Mouse (Mus musculus): ENCODE data around the gene Mrps18b. TPM values are rescaled to one million over a fixed set of nuclear protein-coding genes. Genes with fewer than 3 reads are reported as not detected.
A peak's percentile ranks its signal among the peaks of the same experiment; 100 is the strongest.

Gene Mrps18b
- polyA plus RNA-seq, 3 experiments from 2014 or later, result 35.8 to 82.5 (median 75.5) TPM

DNA sequence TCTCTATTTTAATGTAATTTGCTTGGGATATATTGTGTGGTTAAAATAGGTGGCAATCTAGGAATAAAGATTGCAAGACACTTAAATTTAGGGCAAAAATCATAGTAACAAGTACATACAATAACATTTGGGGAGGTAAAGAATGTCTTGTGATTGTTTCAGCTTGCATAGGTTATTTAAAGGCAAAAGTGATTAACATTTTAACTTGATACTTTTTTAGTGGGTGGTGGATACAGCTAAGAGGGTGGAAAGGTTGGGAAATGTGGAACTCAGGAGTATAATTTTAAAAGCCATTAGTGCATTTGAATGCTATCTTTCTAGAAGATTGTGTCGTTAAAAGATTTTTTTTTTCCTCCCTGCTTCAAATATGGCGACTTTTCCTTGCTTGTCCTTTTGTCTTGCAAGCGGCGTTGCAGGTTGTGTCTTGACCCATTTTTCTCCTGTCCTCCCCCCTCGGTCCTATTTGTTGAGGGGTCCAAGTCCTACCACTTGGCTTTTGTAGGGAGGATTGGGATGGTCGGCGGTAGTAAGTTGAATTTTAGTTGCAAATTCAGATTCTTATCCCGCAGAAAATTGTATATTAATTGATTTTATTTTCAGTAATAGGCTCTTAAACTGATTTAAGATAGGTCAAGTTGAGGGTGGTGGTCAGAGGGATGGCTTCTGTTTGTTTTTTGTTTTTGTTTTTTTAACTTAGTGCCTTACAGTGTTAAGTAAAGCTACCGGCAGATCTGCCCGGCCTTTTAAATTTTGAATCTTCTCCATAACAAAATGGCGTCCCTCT lies 2.3 kb upstream of the Mrps18b start:
- ATAC-seq, result no peak

DNA sequence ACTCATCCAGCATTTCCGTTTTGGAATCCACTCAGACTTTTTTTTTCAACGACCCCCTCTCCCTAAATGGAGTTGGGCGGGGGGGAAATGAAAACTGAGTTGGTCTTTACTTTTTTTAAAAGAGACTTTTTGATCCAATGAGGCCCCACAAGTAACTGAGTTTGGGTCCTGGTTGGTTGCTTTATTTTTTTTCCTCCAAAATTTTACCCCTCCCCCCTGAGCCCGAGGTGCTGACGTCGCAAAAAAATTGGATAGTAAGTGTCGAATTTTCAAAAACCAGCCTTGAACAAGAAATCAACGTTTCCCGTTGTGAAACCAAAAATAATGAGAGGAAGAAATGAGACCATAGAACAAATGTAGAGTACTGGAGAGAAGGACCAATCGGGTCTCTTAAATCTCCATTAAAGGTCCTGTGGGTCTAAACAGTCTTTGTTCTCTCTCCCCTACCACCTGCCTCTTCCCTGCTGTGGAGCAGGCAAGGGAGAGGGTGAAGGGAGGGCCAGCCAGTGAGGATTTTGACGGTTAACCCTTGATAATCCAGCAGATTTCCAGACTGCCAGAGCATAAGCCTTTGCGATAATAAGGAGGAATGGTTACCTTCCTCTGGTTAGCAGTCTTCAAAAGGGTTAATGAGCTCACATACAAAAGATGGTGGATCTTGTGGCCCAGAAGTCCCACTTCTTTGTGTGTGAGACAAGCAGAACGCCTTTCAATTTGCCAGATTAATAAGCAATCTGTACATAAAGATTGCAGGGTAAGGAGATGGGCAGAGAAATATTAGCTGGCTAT lies 1.5 kb upstream of the Mrps18b start:
- ATAC-seq, result no peak

DNA sequence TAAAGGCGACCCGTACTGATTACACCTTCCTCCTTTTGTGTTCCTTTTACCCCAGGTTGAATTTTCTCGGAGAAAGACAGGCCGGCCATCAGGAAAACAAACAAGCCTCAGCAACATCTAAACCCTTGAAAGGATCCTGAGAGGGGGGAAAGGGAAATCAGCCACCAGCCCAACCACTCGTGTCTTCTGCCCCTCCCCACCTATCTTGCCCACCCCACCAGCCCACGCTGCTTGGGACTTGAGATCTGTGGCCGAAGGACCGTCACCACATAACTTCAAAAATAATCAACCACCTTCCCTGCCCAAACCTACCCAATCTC lies 914 bp upstream of the Mrps18b start:
- no peak for ATAC-seq

DNA sequence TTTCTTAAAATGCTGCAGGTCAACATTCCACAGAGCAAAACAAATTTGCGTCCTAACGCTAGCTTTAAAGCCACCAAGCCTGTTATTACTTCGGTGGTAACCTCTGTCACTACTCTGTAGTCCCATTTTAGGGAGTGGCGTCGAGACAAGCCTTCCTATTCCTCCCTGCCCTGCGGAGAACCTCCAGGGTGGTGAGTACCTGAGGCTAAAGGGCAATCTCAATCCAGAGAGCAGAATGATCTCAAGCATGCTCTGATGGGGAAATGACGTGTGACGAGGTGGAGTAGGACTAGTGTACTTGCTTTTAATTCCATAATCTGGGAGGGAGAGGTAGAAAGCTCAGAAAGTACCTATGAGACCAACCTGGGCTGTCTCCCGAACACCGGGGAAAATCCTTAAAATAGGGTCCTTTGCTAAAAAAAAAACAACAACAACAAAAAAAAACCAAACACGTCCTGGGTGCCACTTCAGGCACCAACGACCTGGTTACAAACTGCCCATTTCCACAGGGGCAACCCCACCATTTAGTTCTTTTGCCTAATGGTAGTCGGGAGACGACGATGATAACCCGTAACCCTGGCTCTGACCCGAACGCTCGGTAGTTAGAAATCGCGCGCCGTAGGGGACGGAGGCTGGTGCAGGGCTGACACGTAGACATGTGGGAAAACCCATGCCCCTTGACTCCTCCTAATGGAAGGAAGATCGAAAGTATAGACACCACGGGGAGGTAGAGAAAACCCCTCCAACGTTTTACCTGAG lies 472 bp downstream of the Mrps18b start:
- ATAC-seq, result peak; percentile 0

DNA sequence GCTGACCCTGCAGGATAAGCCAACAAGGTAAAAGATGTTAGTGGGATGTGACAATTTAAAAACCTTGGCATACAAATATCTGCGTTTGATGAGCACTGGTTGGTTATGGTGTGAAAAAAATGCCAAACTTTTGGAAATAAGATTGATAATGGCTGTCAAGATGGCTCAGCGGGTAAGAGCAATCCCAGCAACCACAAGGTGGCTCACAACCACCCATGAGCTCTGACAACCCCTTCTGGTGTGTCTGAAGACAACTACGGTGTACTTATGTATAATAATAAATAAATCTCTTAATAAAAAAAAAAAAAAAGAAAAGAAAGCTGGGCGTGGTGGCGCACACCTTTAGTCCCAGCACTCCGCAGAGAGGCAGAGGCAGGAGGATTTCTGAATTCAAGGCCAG lies 1.2 kb downstream of the Mrps18b start:
- ATAC-seq, result no peak

- peak; percentile 95 for ATAC-seq
These were observed 6.2 kb downstream of the Mrps18b start, which contains the start of gene Atat1 for GRCm38 (mm10) chr17:35909919-35910369. Atat1 (minus strand) TSS chr17:35910075.

DNA sequence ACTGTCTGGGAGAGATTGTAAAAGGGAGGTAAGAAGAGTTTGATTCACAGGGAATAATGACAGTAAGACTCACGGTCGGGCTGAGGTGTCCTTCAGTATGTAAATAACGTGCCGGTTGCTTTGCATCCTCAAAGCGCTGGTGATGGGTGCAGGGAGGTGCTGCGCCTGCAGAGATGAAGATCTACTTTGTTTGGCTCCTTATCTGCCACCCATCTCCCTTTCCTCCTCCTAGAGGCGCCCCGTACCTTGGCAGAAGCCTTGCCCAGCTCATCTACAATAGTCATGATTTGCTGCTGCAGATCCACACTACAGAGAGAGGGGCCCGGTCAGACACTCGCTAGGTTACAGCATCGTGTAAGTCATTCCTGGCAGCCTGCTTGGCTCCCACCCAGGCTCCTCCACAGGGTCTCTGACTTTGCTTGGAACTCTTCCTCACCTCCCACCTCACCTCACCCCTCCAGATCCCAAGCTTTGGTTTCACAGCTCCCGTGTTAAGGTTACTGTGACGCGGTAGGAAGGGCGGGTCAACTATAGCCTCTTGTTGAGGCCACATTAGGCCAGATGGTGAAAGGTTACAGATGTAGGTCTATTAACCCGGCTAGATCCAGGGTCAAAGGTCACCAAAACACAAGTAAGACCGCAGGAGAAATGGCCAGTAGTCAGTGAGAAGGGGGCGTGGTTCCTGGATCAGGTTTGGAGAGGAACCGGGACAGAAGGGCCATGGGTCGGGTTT lies 6.8 kb downstream of the Mrps18b start:
- ATAC-seq, result peak; percentile 19

DNA sequence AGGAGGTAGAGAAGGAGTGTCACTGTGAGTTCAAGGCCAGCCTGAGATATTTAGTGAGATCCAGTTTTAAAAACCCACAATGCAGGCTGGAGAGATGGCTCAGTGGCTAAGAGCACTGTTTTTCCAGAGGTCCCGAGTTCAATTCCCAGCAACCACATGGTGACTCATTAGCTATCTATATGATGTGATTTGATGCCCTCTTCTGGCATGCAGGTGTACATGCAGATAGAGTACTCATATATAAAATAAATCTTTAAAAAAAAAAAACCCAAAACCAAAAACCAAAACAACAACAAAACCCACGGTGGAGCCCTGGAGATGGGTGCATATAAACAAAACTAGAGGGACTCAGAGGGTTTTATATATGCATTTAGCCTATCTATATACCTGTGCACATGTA lies 8.6 kb downstream of the Mrps18b start:
- ATAC-seq, result no peak

DNA sequence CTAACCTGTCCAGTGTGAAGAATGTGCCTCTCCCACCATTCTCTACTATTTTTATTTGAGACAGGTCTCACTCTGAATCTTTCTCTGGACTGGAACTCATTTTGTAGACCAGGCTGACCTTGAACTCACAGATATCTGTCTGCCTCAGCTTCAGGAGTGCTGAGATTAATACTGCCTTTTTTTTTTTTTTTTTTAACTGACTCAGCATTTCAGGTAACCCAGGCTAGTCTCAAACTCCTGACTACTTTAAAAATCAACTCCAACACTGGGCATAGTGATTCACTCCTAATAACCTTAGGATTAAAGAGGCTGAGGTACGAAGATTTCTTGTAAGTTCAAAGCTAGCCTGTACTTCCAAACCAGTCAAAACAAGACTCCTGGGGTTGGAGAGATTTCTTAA lies 10.6 kb downstream of the Mrps18b start:
- no peak for ATAC-seq

- no peak for ATAC-seq
These were observed 12.2 kb downstream of the Mrps18b start for GRCm38 (mm10) chr17:35903992-35904355.

DNA sequence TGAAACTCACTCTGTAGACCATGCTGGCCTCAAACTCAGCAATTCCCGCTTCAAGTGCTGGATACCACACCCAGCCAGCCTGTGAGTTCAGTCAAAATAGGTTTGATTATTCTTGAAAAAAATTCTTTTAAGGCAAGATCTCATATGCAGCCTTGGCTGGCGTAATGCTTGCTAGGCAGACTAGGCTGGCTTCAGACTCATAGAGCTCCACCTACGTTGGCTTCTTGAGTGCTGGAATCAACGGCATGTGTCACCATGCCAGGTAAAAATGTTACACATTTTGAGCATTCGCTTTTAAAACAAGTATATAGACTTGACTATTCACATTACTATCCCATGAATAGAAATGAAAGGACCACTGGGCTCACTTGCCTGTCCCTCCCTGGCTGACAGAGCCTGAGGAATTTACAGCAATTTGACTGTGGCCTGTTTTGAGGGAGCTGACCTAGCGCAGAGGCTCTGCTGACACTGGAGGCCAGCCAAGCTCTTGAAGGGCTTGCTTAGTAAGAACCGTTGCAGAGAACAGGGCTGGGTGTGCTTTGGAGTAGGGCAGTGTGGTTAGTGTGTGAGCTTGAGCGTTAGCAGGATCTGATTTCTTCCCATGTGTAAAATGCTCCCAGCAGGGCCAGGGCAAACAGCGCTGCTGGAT lies 12.7 kb downstream of the Mrps18b start:
- no peak for ATAC-seq

GRCm38 (mm10) chr17:35900636-35901035 lies 15.6 kb downstream of the Mrps18b start:
- no peak for ATAC-seq

- peak; percentile 39 for ATAC-seq
These were observed 18.3 kb downstream of the Mrps18b start for GRCm38 (mm10) chr17:35897644-35898573.

GRCm38 (mm10) chr17:35896781-35897643 lies 19.2 kb downstream of the Mrps18b start, which contains the start of gene 2310061I04Rik:
2310061I04Rik (minus strand) TSS chr17:35897431.
- peak; percentile 75 for ATAC-seq

DNA sequence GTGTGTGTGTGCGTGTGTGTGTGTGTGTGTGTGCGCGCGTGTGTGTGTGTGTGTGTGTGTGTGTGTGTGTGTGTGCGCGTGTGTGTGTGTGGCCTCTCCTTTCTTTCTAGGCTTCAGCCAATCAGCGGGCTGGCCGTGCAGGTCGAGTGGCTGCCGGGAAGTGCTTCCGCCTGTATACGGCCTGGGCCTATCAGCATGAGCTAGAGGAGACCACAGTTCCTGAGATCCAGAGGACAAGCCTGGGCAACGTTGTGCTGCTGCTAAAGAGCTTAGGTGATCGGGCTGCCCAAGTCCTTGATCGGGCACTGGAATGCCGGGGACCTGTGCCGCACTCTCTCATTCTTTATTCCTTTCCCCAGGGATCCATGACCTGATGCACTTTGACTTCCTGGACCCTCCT lies 28.5 kb downstream of the Mrps18b start:
- ATAC-seq, result no peak

DNA sequence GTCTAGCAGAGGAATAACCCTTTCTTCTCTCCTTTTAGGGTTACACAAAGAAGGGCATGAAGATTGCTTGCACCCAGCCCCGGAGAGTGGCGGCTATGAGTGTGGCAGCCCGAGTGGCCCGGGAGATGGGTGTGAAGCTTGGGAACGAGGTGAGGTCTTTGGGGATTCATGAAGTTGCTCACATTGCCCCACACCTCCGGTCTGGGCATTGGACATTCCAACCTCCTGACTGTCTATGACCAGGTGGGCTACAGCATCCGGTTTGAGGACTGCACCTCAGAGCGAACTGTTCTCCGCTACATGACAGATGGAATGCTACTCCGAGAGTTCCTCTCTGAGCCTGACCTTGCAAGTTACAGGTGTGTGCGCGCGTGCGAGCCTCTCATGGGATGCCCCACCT lies 32.4 kb downstream of the Mrps18b start:
- ATAC-seq, result no peak

GRCm38 (mm10) chr17:35882924-35883323 lies 33.3 kb downstream of the Mrps18b start:
- ATAC-seq, result no peak

GRCm38 (mm10) chr17:35879245-35880057 lies 36.7 kb downstream of the Mrps18b start, which contains the start of gene Dhx16:
Dhx16 (plus strand) TSS chr17:35879819.
- ATAC-seq, result peak; percentile 93

GRCm38 (mm10) chr17:35874721-35875120 lies 41.5 kb downstream of the Mrps18b start:
- ATAC-seq, result no peak

All from inflammation-experienced regulatory T-cells, adult 6 months (primary cell).